Mouse (Mus musculus) kidney, adult 11 months (tissue): ENCODE data around the gene Tmem246.

Source experiments
- DNase-seq: peaks from one replicate; pipeline ENCODE4 v3.0.0; 2022

Tmem246 gene

GRCm38 (mm10) chr4:49572194-49572593 is 25.5 kb downstream of the Tmem246 start:
- DNase-seq: no peak

- peak; percentile 71 for DNase-seq
These were observed 30.1 kb downstream of the Tmem246 start for GRCm38 (mm10) chr4:49567613-49568012.

GRCm38 (mm10) chr4:49559915-49560772 is 37.5 kb downstream of the Tmem246 start:
- DNase-seq: peak; percentile 98

GRCm38 (mm10) chr4:49558181-49558580 is 39.5 kb downstream of the Tmem246 start:
- DNase-seq: no peak

- DNase-seq: no peak
These were observed 40.3 kb downstream of the Tmem246 start for GRCm38 (mm10) chr4:49557375-49557774.

- peak; percentile 87 for DNase-seq
These were observed 44.3 kb downstream of the Tmem246 start for GRCm38 (mm10) chr4:49553380-49553779.

GRCm38 (mm10) chr4:49549383-49549782 is 48.3 kb downstream of the Tmem246 start, which contains the start of gene Aldob:
Aldob (minus strand) TSS chr4:49549546.
- peak; percentile 83 for DNase-seq

GRCm38 (mm10) chr4:49547544-49548219 is 50.0 kb downstream of the Tmem246 start:
- no peak for DNase-seq

GRCm38 (mm10) chr4:49546873-49547543 is 50.7 kb downstream of the Tmem246 start:
- DNase-seq: peak; percentile 78

GRCm38 (mm10) chr4:49546026-49546425 is 51.6 kb downstream of the Tmem246 start:
- no peak for DNase-seq

- no peak for DNase-seq
These were observed 56.7 kb downstream of the Tmem246 start for GRCm38 (mm10) chr4:49540966-49541365.

GRCm38 (mm10) chr4:49539665-49540064 is 58.0 kb downstream of the Tmem246 start:
- no peak for DNase-seq

GRCm38 (mm10) chr4:49536671-49537070 is 61.0 kb downstream of the Tmem246 start:
- no peak for DNase-seq

GRCm38 (mm10) chr4:49535675-49536294 is 61.9 kb downstream of the Tmem246 start:
- no peak for DNase-seq

GRCm38 (mm10) chr4:49535036-49535435 is 62.6 kb downstream of the Tmem246 start:
- no peak for DNase-seq
